Mouse (Mus musculus): ENCODE results near the gene Pde4a. TPM values are rescaled to one million over a fixed set of nuclear protein-coding genes. Genes with fewer than 3 reads are reported as not detected.

Gene Pde4a
- polyA plus RNA-seq, 1 experiment from 2014 or later = 11.8 TPM

- 90% methylated on average over 29 of the region's 29 CpGs for WGBS
- Histone ChIP-seq H3K4me2 (ENCODE audit: low read length) (no peak overlapping the region), H3K27me3 (ENCODE audit: control insufficient read depth, insufficient read depth, low read length) (no peaks in the 10 kb centered on the region), H3K9ac (ENCODE audit: low read length) (no peak overlapping the region), H3K9me3 (ENCODE audit: control insufficient read depth, low read length) (no peaks in the 10 kb centered on the region), H3K4me1 (ENCODE audit: control insufficient read depth in 2 of 2, insufficient read depth in 2 of 2, low read length in 2 of 2) (peaks cover 8 to 16% of the 10 kb centered on the region in 2 experiments), H3K4me3 (ENCODE audit: control insufficient read depth in 1 of 2, insufficient read depth in 1 of 2, low read depth in 1 of 2, low read length in 2 of 2) (no peak overlapping the region), H3K36me3 (ENCODE audit: control insufficient read depth, insufficient read depth, low read length) (peaks cover 82% of the 10 kb centered on the region), H3K27ac (replicated peaks in 1 of 2; ENCODE audit: control insufficient read depth in 1 of 2, insufficient read depth in 1 of 2, low read depth in 2 of 2, low read length in 2 of 2) (no peak overlapping the region)
- no peak for ATAC-seq (ENCODE audit: insufficient number of reproducible peaks, insufficient read depth, low FRiP score, low read depth)
Observed at GRCm38 (mm10) chr9:21233366-21233765, 67.9 kb downstream of the Pde4a start.

- Histone ChIP-seq H3K36me3 (ENCODE audit: control insufficient read depth, insufficient read depth, low read length) (peaks cover 81% of the 10 kb centered on the region), H3K4me1 (ENCODE audit: control insufficient read depth in 2 of 2, insufficient read depth in 2 of 2, low read length in 2 of 2) (peaks cover 8 to 16% of the 10 kb centered on the region in 2 experiments), H3K4me3 (ENCODE audit: control insufficient read depth in 1 of 2, insufficient read depth in 1 of 2, low read depth in 1 of 2, low read length in 2 of 2) (no peak overlapping the region), H3K27me3 (ENCODE audit: control insufficient read depth, insufficient read depth, low read length) (no peaks in the 10 kb centered on the region), H3K4me2 (ENCODE audit: low read length) (no peak overlapping the region), H3K27ac (replicated peaks in 1 of 2; ENCODE audit: control insufficient read depth in 1 of 2, insufficient read depth in 1 of 2, low read depth in 2 of 2, low read length in 2 of 2) (no peak overlapping the region), H3K9ac (ENCODE audit: low read length) (no peak overlapping the region), H3K9me3 (ENCODE audit: control insufficient read depth, low read length) (no peaks in the 10 kb centered on the region)
- WGBS = 83% methylated on average over 28 of the region's 28 CpGs
- ATAC-seq (ENCODE audit: insufficient number of reproducible peaks, insufficient read depth, low FRiP score, low read depth) = no peak
Observed at GRCm38 (mm10) chr9:21233805-21234204, 68.3 kb downstream of the Pde4a start.

- ATAC-seq (ENCODE audit: insufficient number of reproducible peaks, insufficient read depth, low FRiP score, low read depth) = no peak
- 74% methylated on average over 4 of the region's 4 CpGs for WGBS
- no peak overlapping the region for H3K9ac ChIP-seq (ENCODE audit: low read length)
- H3K4me3 ChIP-seq (ENCODE audit: control insufficient read depth in 1 of 2, insufficient read depth in 1 of 2, low read depth in 1 of 2, low read length in 2 of 2) = no peak overlapping the region
- peaks cover 9 to 16% of the 10 kb centered on the region in 2 experiments for H3K4me1 ChIP-seq (ENCODE audit: control insufficient read depth in 2 of 2, insufficient read depth in 2 of 2, low read length in 2 of 2)
- no peaks in the 10 kb centered on the region for H3K27me3 ChIP-seq (ENCODE audit: control insufficient read depth, insufficient read depth, low read length)
- no peaks in the 10 kb centered on the region for H3K9me3 ChIP-seq (ENCODE audit: control insufficient read depth, low read length)
- no peak overlapping the region for H3K4me2 ChIP-seq (ENCODE audit: low read length)
- H3K36me3 ChIP-seq (ENCODE audit: control insufficient read depth, insufficient read depth, low read length) = peaks cover 66% of the 10 kb centered on the region
- H3K27ac ChIP-seq (replicated peaks in 1 of 2; ENCODE audit: control insufficient read depth in 1 of 2, insufficient read depth in 1 of 2, low read depth in 2 of 2, low read length in 2 of 2) = no peak overlapping the region
Observed at GRCm38 (mm10) chr9:21235341-21235740, 69.8 kb downstream of the Pde4a start.

GRCm38 (mm10) chr9:21236991-21237367 is 71.5 kb downstream of the Pde4a start:
- no peak for ATAC-seq (ENCODE audit: insufficient number of reproducible peaks, insufficient read depth, low FRiP score, low read depth)
- no peaks in the 10 kb centered on the region for H3K9me3 ChIP-seq (ENCODE audit: control insufficient read depth, low read length)
- peak overlapping the region; percentile 98 for H3K9ac ChIP-seq (ENCODE audit: low read length)
- WGBS = 83% methylated on average over 25 of the region's 25 CpGs
- peak overlapping the region; percentile 71 to 85; a peak in 2 of 4 replicates for H3K4me3 ChIP-seq (ENCODE audit: control insufficient read depth in 1 of 2, insufficient read depth in 1 of 2, low read depth in 1 of 2, low read length in 2 of 2)
- peaks cover 49% of the 10 kb centered on the region for H3K36me3 ChIP-seq (ENCODE audit: control insufficient read depth, insufficient read depth, low read length)
- peaks cover 9 to 16% of the 10 kb centered on the region in 2 experiments for H3K4me1 ChIP-seq (ENCODE audit: control insufficient read depth in 2 of 2, insufficient read depth in 2 of 2, low read length in 2 of 2)
- H3K27ac ChIP-seq (replicated peaks in 1 of 2; ENCODE audit: control insufficient read depth in 1 of 2, insufficient read depth in 1 of 2, low read depth in 2 of 2, low read length in 2 of 2) = peak overlapping the region; percentile 96
- H3K4me2 ChIP-seq (ENCODE audit: low read length) = peak overlapping the region; percentile 83
- H3K27me3 ChIP-seq (ENCODE audit: control insufficient read depth, insufficient read depth, low read length) = no peaks in the 10 kb centered on the region

GRCm38 (mm10) chr9:21237368-21238003 is 72.0 kb downstream of the Pde4a start:
- peak overlapping the region; percentile 98 for H3K9ac ChIP-seq (ENCODE audit: low read length)
- no peak for ATAC-seq (ENCODE audit: insufficient number of reproducible peaks, insufficient read depth, low FRiP score, low read depth)
- no peaks in the 10 kb centered on the region for H3K27me3 ChIP-seq (ENCODE audit: control insufficient read depth, insufficient read depth, low read length)
- H3K4me3 ChIP-seq (ENCODE audit: control insufficient read depth in 1 of 2, insufficient read depth in 1 of 2, low read depth in 1 of 2, low read length in 2 of 2) = peak overlapping the region; percentile 71 to 85
- no peaks in the 10 kb centered on the region for H3K9me3 ChIP-seq (ENCODE audit: control insufficient read depth, low read length)
- peak overlapping the region; percentile 96 for H3K27ac ChIP-seq (replicated peaks in 1 of 2; ENCODE audit: control insufficient read depth in 1 of 2, insufficient read depth in 1 of 2, low read depth in 2 of 2, low read length in 2 of 2)
- H3K4me1 ChIP-seq (ENCODE audit: control insufficient read depth in 2 of 2, insufficient read depth in 2 of 2, low read length in 2 of 2) = peaks cover 9 to 16% of the 10 kb centered on the region in 2 experiments
- peak overlapping the region; percentile 83 for H3K4me2 ChIP-seq (ENCODE audit: low read length)
- WGBS = 11% methylated on average over 19 of the region's 19 CpGs
- H3K36me3 ChIP-seq (ENCODE audit: control insufficient read depth, insufficient read depth, low read length) = peaks cover 44% of the 10 kb centered on the region

- peaks cover 37% of the 10 kb centered on the region for H3K36me3 ChIP-seq (ENCODE audit: control insufficient read depth, insufficient read depth, low read length)
- H3K4me1 ChIP-seq (ENCODE audit: control insufficient read depth in 2 of 2, insufficient read depth in 2 of 2, low read length in 2 of 2) = peaks cover 9 to 16% of the 10 kb centered on the region in 2 experiments
- peak overlapping the region; percentile 71 to 85 for H3K4me3 ChIP-seq (ENCODE audit: control insufficient read depth in 1 of 2, insufficient read depth in 1 of 2, low read depth in 1 of 2, low read length in 2 of 2)
- H3K27me3 ChIP-seq (ENCODE audit: control insufficient read depth, insufficient read depth, low read length) = peaks cover 5% of the 10 kb centered on the region
- peak overlapping the region; percentile 98 for H3K9ac ChIP-seq (ENCODE audit: low read length)
- H3K4me2 ChIP-seq (ENCODE audit: low read length) = peak overlapping the region; percentile 83
- 0 out of 2 replicates have a peak, but pooled peaks cover 2% of the 10 kb centered on the region for H3K9me3 ChIP-seq (ENCODE audit: control insufficient read depth, low read length)
- peak overlapping the region; percentile 96 for H3K27ac ChIP-seq (replicated peaks in 1 of 2; ENCODE audit: control insufficient read depth in 1 of 2, insufficient read depth in 1 of 2, low read depth in 2 of 2, low read length in 2 of 2)
- WGBS = under 1% methylated on average over 31 of the region's 31 CpGs
- ATAC-seq (ENCODE audit: insufficient number of reproducible peaks, insufficient read depth, low FRiP score, low read depth) = peak; percentile 11; the same call in 1 of the 2 replicates
Observed at GRCm38 (mm10) chr9:21238004-21238732, 72.7 kb downstream of the Pde4a start.

GRCm38 (mm10) chr9:21238733-21239464 is 73.4 kb downstream of the Pde4a start, which contains the start of gene Keap1:
TSS of gene Keap1 (minus strand) at chr9:21239361.
- WGBS = under 1% methylated on average over 76 of the region's 90 CpGs
- peak within 1 kb of the TSS; percentile 83 for H3K4me2 ChIP-seq (ENCODE audit: low read length)
- H3K27me3 ChIP-seq (ENCODE audit: control insufficient read depth, insufficient read depth, low read length) = peaks cover 12% of the 10 kb centered on the region
- H3K9ac ChIP-seq (ENCODE audit: low read length) = peak within 1 kb of the TSS; percentile 98
- ATAC-seq (ENCODE audit: insufficient number of reproducible peaks, insufficient read depth, low FRiP score, low read depth) = peak; percentile 82
- peak within 1 kb of the TSS; percentile 71 to 85 for H3K4me3 ChIP-seq (ENCODE audit: control insufficient read depth in 1 of 2, insufficient read depth in 1 of 2, low read depth in 1 of 2, low read length in 2 of 2)
- H3K36me3 ChIP-seq (ENCODE audit: control insufficient read depth, insufficient read depth, low read length) = peaks cover 30% of the 10 kb centered on the region
- H3K9me3 ChIP-seq (ENCODE audit: control insufficient read depth, low read length) = 0 out of 2 replicates have a peak, but pooled peaks cover 2% of the 10 kb centered on the region
- peak within 1 kb of the TSS; percentile 96 for H3K27ac ChIP-seq (replicated peaks in 1 of 2; ENCODE audit: control insufficient read depth in 1 of 2, insufficient read depth in 1 of 2, low read depth in 2 of 2, low read length in 2 of 2)
- H3K4me1 ChIP-seq (ENCODE audit: control insufficient read depth in 2 of 2, insufficient read depth in 2 of 2, low read length in 2 of 2) = peaks cover 9 to 17% of the 10 kb centered on the region in 2 experiments

Measured in heart, embryonic 14.5 days (tissue).